Mouse (Mus musculus) urinary bladder, postnatal 0 days (tissue): ENCODE measurements around the gene Cdc42ep2. TPM values are rescaled to one million over a fixed set of nuclear protein-coding genes. Genes with fewer than 3 reads are reported as not detected.

Experiments
- polyA plus RNA-seq: library from polyadenylated mRNA; unstranded; fragments of >200 nt; fragmentation: Nextera tagmentation; extraction: Ambion mirVana; gene quantifications from 2 replicates; pipeline ENCODE4 v1.2.1, GENCODE M21; 2015

Gene Cdc42ep2
- 18.8 and 20.3 TPM in 2 replicates for polyA plus RNA-seq

GRCm38 (mm10) chr19:5924713-5925093 lies at the start of gene Cdc42ep2:
Gene Cdc42ep2, minus strand, starts transcription at chr19:5924816.

GRCm38 (mm10) chr19:5963883-5964562 lies 39.4 kb upstream of the Cdc42ep2 start, which contains the start of gene Pola2:
Gene Pola2, minus strand, starts transcription at chr19:5964202.

DNA sequence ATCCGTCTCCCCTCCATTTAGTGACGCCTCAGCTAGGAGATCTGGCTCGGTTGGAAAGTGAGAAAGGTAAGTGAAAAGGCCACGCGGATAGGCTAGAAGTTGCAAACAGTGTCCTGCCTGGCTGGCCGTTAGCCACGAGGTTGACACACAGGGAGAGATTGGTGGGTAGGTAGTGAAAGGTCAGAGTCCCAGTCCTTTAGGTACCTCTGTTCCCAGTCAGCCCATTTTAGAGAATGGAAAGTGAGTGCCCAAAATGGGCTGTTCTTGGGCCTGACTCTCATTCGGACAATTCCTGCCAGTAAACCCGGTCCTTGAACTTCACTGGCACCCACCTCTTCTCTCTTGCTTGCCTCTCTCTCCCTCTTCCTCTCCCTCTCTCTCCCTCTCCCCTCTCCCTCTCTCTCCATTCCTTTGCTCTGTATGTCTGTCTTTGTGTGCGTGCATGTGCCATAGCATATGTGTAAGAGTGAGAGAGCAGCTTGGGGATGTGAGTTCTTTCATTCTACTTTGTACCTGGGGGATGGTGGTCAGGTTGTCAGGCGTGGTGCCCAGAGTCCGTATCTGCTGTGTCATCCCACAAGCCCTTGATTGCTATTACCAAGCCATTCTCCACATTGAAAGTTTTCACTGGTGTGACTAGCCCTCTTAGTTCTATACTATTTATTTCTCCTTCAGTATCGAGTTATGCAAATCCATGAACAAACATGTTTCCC lies 11.5 kb downstream of the Cdc42ep2 start, which contains the start of gene Dpf2:
Dpf2 (minus strand) TSS at position 4 of the 713 bp plus-strand sequence.

GRCm38 (mm10) chr19:5894002-5894678 lies 30.5 kb downstream of the Cdc42ep2 start, which contains the start of gene Tigd3:
Gene Tigd3, minus strand, starts transcription at chr19:5894149.

DNA sequence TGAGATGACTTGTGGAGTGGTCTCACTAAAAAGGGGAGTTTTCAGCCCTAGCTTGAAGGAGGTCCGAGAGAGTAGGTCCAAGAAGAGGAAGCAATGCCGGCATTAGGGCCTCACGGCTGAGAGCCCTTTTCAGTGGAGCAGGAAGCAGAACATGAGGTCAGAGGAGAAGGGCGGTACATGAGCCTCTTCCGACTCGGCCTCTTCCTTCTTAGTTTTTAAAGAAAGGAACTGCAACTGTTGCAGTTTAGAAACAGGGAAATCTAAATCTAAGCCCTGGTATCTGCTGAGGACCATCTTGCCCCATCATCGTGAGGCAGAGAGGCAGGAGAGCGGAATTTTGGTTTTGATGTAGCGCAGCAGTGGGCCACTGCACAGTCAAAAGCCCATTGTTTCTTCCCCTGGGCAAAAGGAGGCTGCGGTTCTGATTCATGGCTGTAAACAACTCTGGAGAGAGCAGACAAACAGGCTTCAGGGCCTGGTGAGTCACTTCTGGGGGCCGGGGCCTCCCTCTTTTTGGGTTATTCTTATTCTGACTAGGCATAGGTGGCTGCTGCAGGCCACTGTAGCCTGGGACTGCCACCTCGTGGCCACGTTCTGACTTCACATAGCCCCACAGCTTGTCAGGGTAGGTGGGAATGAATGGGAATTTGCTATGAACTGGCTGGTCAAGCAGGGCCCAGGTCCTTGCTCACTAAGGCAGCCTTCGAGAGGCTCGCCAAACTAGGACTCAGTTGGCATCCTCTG lies 46.8 kb downstream of the Cdc42ep2 start, which contains the start of gene Slc25a45:
Slc25a45 (plus strand) TSS at position 191 of the 744 bp plus-strand sequence.

DNA sequence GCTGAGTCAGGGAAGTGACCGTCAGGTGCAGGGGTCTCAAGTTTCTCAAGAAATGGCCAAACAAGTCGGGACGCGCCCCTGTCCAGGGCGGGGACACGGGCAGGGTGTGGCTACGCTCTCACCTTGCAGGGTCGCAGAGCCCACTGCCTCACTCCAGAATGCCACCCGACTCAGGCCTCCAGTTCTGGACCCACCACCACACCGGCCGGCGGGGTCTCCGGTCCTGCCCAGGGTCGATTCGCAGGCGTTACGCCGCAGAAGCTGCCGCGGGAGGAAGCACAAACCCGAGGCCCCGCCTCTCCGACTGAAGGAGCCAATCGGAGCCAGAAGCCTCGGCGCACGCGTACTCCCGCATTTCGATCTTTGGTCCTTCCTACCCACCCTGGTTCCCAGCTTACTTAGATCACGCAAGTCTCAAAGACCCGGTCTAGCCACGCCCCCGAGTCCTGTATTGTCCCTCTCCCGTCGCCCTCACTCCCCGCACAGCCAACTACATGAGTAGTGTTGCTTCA lies 49.6 kb downstream of the Cdc42ep2 start, which contains the start of gene Frmd8:
Frmd8 (minus strand) TSS at position 306 of the 512 bp plus-strand sequence.

Other genes starting within 250 kb of the Cdc42ep2 start
- gene Map3k11, start 236.1 kb downstream of the Cdc42ep2 start, polyA plus RNA-seq: 11.8 and 12.4 TPM in 2 replicates
- gene Pcnx3, start 235.9 kb downstream of the Cdc42ep2 start, polyA plus RNA-seq: 8.9 and 9.8 TPM in 2 replicates
- 0.33 and 0.46 TPM in 2 replicates for gene Kcnk7, start 220.4 kb downstream of the Cdc42ep2 start, polyA plus RNA-seq
- gene Ehbp1l1, start 198.5 kb downstream of the Cdc42ep2 start, polyA plus RNA-seq: 120 and 126 TPM in 2 replicates
- 52.4 and 60.2 TPM in 2 replicates for gene Fam89b, start 195.2 kb downstream of the Cdc42ep2 start, polyA plus RNA-seq
- 27.7 and 29.5 TPM in 2 replicates for gene Ltbp3, start 183.9 kb downstream of the Cdc42ep2 start, polyA plus RNA-seq
- 62.1 and 63.5 TPM in 2 replicates for gene Scyl1, start 153.4 kb downstream of the Cdc42ep2 start, polyA plus RNA-seq
- gene Frmd8, start 49.5 kb downstream of the Cdc42ep2 start, polyA plus RNA-seq: 14.8 and 15.1 TPM in 2 replicates
- gene Slc25a45, start 47.0 kb downstream of the Cdc42ep2 start, polyA plus RNA-seq: 3.7 and 4.5 TPM in 2 replicates
- gene Tigd3, start 30.7 kb downstream of the Cdc42ep2 start, polyA plus RNA-seq: 0.47 and 0.54 TPM in 2 replicates
- gene Dpf2, start 11.8 kb downstream of the Cdc42ep2 start, polyA plus RNA-seq: 52.6 and 59.0 TPM in 2 replicates
- gene Pola2, start 39.4 kb upstream of the Cdc42ep2 start, polyA plus RNA-seq: 41.8 and 42.6 TPM in 2 replicates
- 0.31 and 0.34 TPM in 2 replicates for gene Slc22a20, start 61.3 kb upstream of the Cdc42ep2 start, polyA plus RNA-seq
- gene Capn1, start 91.1 kb upstream of the Cdc42ep2 start, polyA plus RNA-seq: 30.2 and 32.8 TPM in 2 replicates
- 16.7 and 19.3 TPM in 2 replicates for gene Syvn1, start 121.8 kb upstream of the Cdc42ep2 start, polyA plus RNA-seq
- gene Mrpl49, start 133.0 kb upstream of the Cdc42ep2 start, polyA plus RNA-seq: 29.8 and 33.9 TPM in 2 replicates
- gene Fau, start 133.0 kb upstream of the Cdc42ep2 start, polyA plus RNA-seq: 611 and 659 TPM in 2 replicates
- 27.6 and 28.5 TPM in 2 replicates for gene Znhit2, start 136.4 kb upstream of the Cdc42ep2 start, polyA plus RNA-seq
- 14.6 and 19.7 TPM in 2 replicates for gene Tm7sf2, start 143.6 kb upstream of the Cdc42ep2 start, polyA plus RNA-seq
- 37.0 and 41.4 TPM in 2 replicates for gene Vps51, start 152.4 kb upstream of the Cdc42ep2 start, polyA plus RNA-seq
- not detected in 2 replicates for gene Tmem262, start 155.2 kb upstream of the Cdc42ep2 start, polyA plus RNA-seq
- 0.35 and 0.64 TPM in 2 replicates for gene Gm28374, start 157.4 kb upstream of the Cdc42ep2 start, polyA plus RNA-seq
- gene Zfpl1, start 160.1 kb upstream of the Cdc42ep2 start, polyA plus RNA-seq: 46.9 and 47.9 TPM in 2 replicates
- 4.7 and 8.0 TPM in 2 replicates for gene Cdca5, start 160.2 kb upstream of the Cdc42ep2 start, polyA plus RNA-seq
- gene AC131692.1, start 169.6 kb upstream of the Cdc42ep2 start, polyA plus RNA-seq: not detected in 2 replicates
- gene Naaladl1, start 181.0 kb upstream of the Cdc42ep2 start, polyA plus RNA-seq: 0.08 TPM in 1 of 2 replicates, not detected in the other
- gene Sac3d1, start 193.8 kb upstream of the Cdc42ep2 start, polyA plus RNA-seq: 23.3 and 26.6 TPM in 2 replicates
- 14.6 and 15.8 TPM in 2 replicates for gene Snx15, start 203.5 kb upstream of the Cdc42ep2 start, polyA plus RNA-seq
- gene Batf2, start 216.2 kb upstream of the Cdc42ep2 start, polyA plus RNA-seq: 0.28 and 0.30 TPM in 2 replicates
- 54.9 and 59.2 TPM in 2 replicates for gene Arl2, start 216.7 kb upstream of the Cdc42ep2 start, polyA plus RNA-seq